Mouse (Mus musculus): ENCODE results near the gene Gm525. TPM values are rescaled to one million over a fixed set of nuclear protein-coding genes. Genes with fewer than 3 reads are reported as not detected.

The Gm525 gene
- total and polyA plus RNA-seq, 3 experiments, result not detected

DNA sequence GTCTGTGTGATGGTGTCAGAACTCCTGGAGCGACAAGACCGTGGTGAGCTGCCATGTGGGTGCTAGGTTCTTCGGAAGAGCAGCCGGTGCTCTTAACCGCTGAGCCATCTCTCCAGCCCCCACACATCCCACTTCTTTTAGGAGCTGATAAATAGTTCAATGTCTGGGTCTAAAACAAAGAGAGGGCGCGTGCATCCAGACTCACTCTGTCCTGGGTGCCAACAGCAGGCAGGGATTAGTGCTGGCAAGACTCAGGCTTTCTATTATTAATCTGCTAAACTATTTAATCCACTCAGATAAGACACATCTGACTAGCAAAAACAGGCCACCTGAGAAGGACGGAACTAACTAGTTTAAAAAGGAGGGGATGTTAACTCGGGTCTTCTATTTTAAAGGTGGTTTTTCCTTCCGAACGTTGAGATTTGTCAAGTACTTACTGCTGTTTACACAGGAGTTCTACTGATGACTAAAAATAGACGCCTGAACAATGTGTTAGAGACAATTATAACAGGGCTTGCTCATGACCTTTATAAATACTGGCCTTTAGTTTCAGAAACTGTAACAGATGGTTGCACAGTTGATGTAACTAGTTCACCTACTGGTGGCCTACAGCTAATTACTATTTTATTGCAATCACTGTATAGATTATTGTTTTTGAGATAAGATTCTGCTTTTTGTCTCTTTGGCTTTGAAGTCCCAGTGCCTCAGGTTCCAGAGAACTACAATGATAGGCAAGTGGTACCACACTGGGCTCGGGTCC, 17.5 kb upstream of the Gm525 start:
- no peaks in the 10 kb centered on the region for H3K9me3 ChIP-seq (replicated peaks; ENCODE audit: insufficient read depth, low read length)
- H3K79me2 ChIP-seq (ENCODE audit: control insufficient read depth, insufficient read depth, low read length, poor library complexity), result peaks cover 22% of the 10 kb centered on the region
- no peak for DNase-seq (ENCODE audit: low read depth, low spot score)
- H3K27ac ChIP-seq (ENCODE audit: control insufficient read depth, low read depth, low read length), result no peak overlapping the region
- TF ChIP-seq CHD2 (IDR thresholded peaks at IDR 0.05; ENCODE audit: low read length) (no peak), USF2 (IDR thresholded peaks at IDR 0.05; ENCODE audit: borderline replicate concordance in 1 of 2, insufficient read depth in 1 of 2, low read depth in 1 of 2, low read length in 2 of 2) (no peak), BHLHE40 (IDR thresholded peaks at IDR 0.05; ENCODE audit: borderline replicate concordance, low read depth, low read length) (no peak), EP300 (IDR thresholded peaks at IDR 0.05; ENCODE audit: low read depth in 1 of 2, low read length in 2 of 2) (no peak), JUND (IDR thresholded peaks at IDR 0.05; ENCODE audit: low read depth, low read length) (no peak), GATA1 (IDR thresholded peaks at IDR 0.05; ENCODE audit: low read depth, low read length) (no peak), TCF12 (IDR thresholded peaks at IDR 0.05; ENCODE audit: low read depth, low read length) (no peak), RAD21 (IDR thresholded peaks at IDR 0.05; ENCODE audit: low read depth, low read length) (no peak), TAL1 (IDR thresholded peaks at IDR 0.05; ENCODE audit: low read length) (no peak), GABPA (IDR thresholded peaks at IDR 0.05; ENCODE audit: low read depth, low read length) (no peak), MEF2A (IDR thresholded peaks at IDR 0.05; ENCODE audit: extremely low read depth, insufficient replicate concordance, low read depth, low read length, poor library complexity, severe bottlenecking) (no peak), ZNF384 (IDR thresholded peaks at IDR 0.05; ENCODE audit: low read depth, low read length) (no peak), NRF1 (IDR thresholded peaks at IDR 0.05; ENCODE audit: insufficient read depth, low read depth, low read length, poor library complexity, severe bottlenecking) (no peak)
- no peaks in the 10 kb centered on the region for H3K27me3 ChIP-seq (ENCODE audit: control insufficient read depth in 1 of 2, insufficient read depth in 2 of 2, low read length in 2 of 2)
- H3K4me3 ChIP-seq (ENCODE audit: control insufficient read depth in 1 of 2, insufficient read depth in 1 of 2, low read depth in 2 of 2, low read length in 2 of 2), result no peak overlapping the region
- peaks cover 5% of the 10 kb centered on the region in 2 experiments; a peak in 3 of 4 replicates for H3K4me1 ChIP-seq (ENCODE audit: control insufficient read depth in 1 of 2, insufficient read depth in 2 of 2, low read length in 2 of 2)
- no peak overlapping the region for H3K9ac ChIP-seq (ENCODE audit: control insufficient read depth, low read depth, low read length, poor library complexity, severe bottlenecking)
- peaks cover 8 to 15% of the 10 kb centered on the region in 2 experiments for H3K36me3 ChIP-seq (ENCODE audit: control insufficient read depth in 1 of 2, insufficient read depth in 2 of 2, low read length in 2 of 2)

DNA sequence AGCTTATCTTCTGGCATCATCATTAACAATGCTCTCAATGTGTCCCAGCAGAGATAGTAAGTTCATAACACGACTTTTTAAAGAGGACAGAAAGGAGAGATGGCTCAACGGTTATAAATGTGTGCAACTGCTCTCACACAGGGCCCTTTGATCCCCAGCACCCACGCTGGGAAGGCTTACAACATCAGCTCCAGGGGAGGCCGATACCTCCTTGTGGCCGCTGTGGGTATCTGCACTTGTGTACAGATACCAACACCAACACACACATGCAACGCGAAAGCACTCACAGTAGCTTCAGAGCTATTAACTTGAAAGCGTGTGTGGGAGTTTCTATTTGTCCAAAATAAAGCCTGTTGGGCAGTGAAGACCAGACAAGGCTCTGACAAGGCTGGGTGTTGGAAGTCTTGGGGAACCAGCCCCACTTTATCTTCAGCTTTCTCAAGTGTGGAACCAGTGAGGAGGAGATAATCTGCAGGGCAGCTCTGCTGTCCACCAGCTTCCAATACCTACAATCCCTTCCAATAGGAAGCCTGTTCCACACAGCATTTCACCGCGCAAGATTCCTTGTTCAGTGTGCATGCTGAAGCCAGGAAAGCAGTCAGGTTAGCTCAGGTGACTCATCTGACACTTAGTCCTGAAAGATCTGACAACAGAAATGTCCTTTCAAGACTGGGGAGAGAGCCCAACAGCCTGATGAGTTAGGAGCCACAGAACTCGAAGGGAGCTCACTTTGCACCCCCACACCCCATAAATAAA, 14.9 kb upstream of the Gm525 start:
- Histone ChIP-seq H3K4me1 (ENCODE audit: control insufficient read depth in 1 of 2, insufficient read depth in 2 of 2, low read length in 2 of 2) (peaks cover 5 to 8% of the 10 kb centered on the region in 2 experiments), H3K27me3 (ENCODE audit: control insufficient read depth in 1 of 2, insufficient read depth in 2 of 2, low read length in 2 of 2) (no peaks in the 10 kb centered on the region), H3K9ac (ENCODE audit: control insufficient read depth, low read depth, low read length, poor library complexity, severe bottlenecking) (peak overlapping the region; percentile 76), H3K27ac (ENCODE audit: control insufficient read depth, low read depth, low read length) (no peak overlapping the region), H3K9me3 (replicated peaks; ENCODE audit: insufficient read depth, low read length) (no peaks in the 10 kb centered on the region), H3K79me2 (ENCODE audit: control insufficient read depth, insufficient read depth, low read length, poor library complexity) (peaks cover 22% of the 10 kb centered on the region), H3K36me3 (ENCODE audit: control insufficient read depth in 1 of 2, insufficient read depth in 2 of 2, low read length in 2 of 2) (peaks cover 3 to 18% of the 10 kb centered on the region in 2 experiments; a peak in 3 of 4 replicates), H3K4me3 (ENCODE audit: control insufficient read depth in 1 of 2, insufficient read depth in 1 of 2, low read depth in 2 of 2, low read length in 2 of 2) (peak overlapping the region; percentile 72 to 82)
- TF ChIP-seq GATA1 (IDR thresholded peaks at IDR 0.05; ENCODE audit: low read depth, low read length) (no peak), ZMIZ1 (IDR thresholded peaks at IDR 0.05; ENCODE audit: low read depth, low read length) (no peak), SMC3 (IDR thresholded peaks at IDR 0.05; ENCODE audit: low read depth, low read length) (peak; percentile 69), POLR2AphosphoS5 (IDR thresholded peaks at IDR 0.05; ENCODE audit: borderline replicate concordance, low read depth, low read length) (no peak), TBP (IDR thresholded peaks at IDR 0.05; ENCODE audit: low read depth, low read length) (no peak), JUND (IDR thresholded peaks at IDR 0.05; ENCODE audit: low read depth, low read length) (no peak), RCOR1 (IDR thresholded peaks at IDR 0.05; ENCODE audit: low read depth, low read length) (no peak), ZKSCAN1 (IDR thresholded peaks at IDR 0.05; ENCODE audit: low read depth, low read length) (0 out of 2 replicates have a peak, but pooled peaks have one; percentile 15), RAD21 (IDR thresholded peaks at IDR 0.05; ENCODE audit: low read depth, low read length) (peak; percentile 34), ZC3H11A (IDR thresholded peaks at IDR 0.05; ENCODE audit: low read depth, low read length) (peak; percentile 31; the same call in 1 of the 2 replicates), CTCF (IDR thresholded peaks at IDR 0.05 in 2 of 3, conservative IDR thresholded peaks at IDR 0.05 in 1 of 3; ENCODE audit: control insufficient read depth in 1 of 3, insufficient read depth in 1 of 3, low read depth in 2 of 3, low read length in 3 of 3, poor library complexity in 1 of 3, severe bottlenecking in 1 of 3) (peak; percentile 61 to 72 (median 71)), CHD1 (IDR thresholded peaks at IDR 0.05; ENCODE audit: low read depth, low read length) (no peak), POLR2A (IDR thresholded peaks at IDR 0.05; ENCODE audit: control insufficient read depth in 1 of 2, insufficient read depth in 1 of 2, low read depth in 1 of 2, low read length in 2 of 2, poor library complexity in 1 of 2) (no peak), MYC (IDR thresholded peaks at IDR 0.05; ENCODE audit: low read depth, low read length) (0 out of 2 replicates have a peak, but pooled peaks have one; percentile 22), MXI1 (IDR thresholded peaks at IDR 0.05; ENCODE audit: low read depth, low read length) (0 out of 2 replicates have a peak, but pooled peaks have one; percentile 47), TCF12 (IDR thresholded peaks at IDR 0.05; ENCODE audit: low read depth, low read length) (peak; percentile 31; the same call in 1 of the 2 replicates), BHLHE40 (IDR thresholded peaks at IDR 0.05; ENCODE audit: borderline replicate concordance, low read depth, low read length) (0 out of 2 replicates have a peak, but pooled peaks have one; percentile 22), HCFC1 (IDR thresholded peaks at IDR 0.05; ENCODE audit: low read depth, low read length) (no peak)
- peak; percentile 88 for DNase-seq (ENCODE audit: low read depth, low spot score)

Measured in MEL (cell line).